Mouse (Mus musculus) heart, embryonic 11.5 days (tissue): ENCODE measurements around the gene Samhd1. TPM values are rescaled to one million over a fixed set of nuclear protein-coding genes. Genes with fewer than 3 reads are reported as not detected.

Experiments used
- ATAC-seq: fragments of 200-750 bp; cut with Nextera tagmentation; replicated peaks from 2 replicates; pipeline ENCODE4 v1.8.0; 2017; ENCODE audit warnings: moderate library complexity; ENCODE audit not compliant: insufficient number of reproducible peaks, low FRiP score, low TSS enrichment
- H3K27ac ChIP-seq: fragments of 300-500 bp; sonication (generic); 2 replicates; pipeline ENCODE4 v1.5.1; 2014; ENCODE audit warnings: mild to moderate bottlenecking, low read depth, low read length
- H3K27me3 ChIP-seq: fragments of 300-500 bp; sonication (generic); 2 replicates; pipeline ENCODE4 v1.6.1; 2014; ENCODE audit warnings: mild to moderate bottlenecking, low read length, mixed read lengths; ENCODE audit not compliant: control insufficient read depth, insufficient read depth
- H3K36me3 ChIP-seq: fragments of 300-500 bp; sonication (generic); 2 replicates; pipeline ENCODE4 v1.6.1; 2014; ENCODE audit warnings: mild to moderate bottlenecking, low read length, moderate library complexity, mixed read lengths; ENCODE audit not compliant: control insufficient read depth, insufficient read depth
- H3K4me1 ChIP-seq: fragments of 300-500 bp; sonication (generic); 2 replicates; pipeline ENCODE4 v1.6.1; 2014; ENCODE audit warnings: low read length; ENCODE audit not compliant: control insufficient read depth, insufficient read depth
- H3K4me2 ChIP-seq: fragments of 300-500 bp; sonication (generic); 2 replicates; pipeline ENCODE4 v1.6.1; 2014; ENCODE audit warnings: mild to moderate bottlenecking, moderate library complexity
- H3K4me3 ChIP-seq: fragments of 300-500 bp; sonication (generic); 2 replicates; pipeline ENCODE4 v1.5.1; 2014; ENCODE audit warnings: low read depth, low read length
- H3K9ac ChIP-seq: fragments of 300-500 bp; sonication (generic); 2 replicates; pipeline ENCODE4 v1.6.1; 2014; ENCODE audit warnings: mild to moderate bottlenecking, low read depth, low read length, moderate library complexity
- H3K9me3 ChIP-seq: fragments of 300-500 bp; sonication (generic); replicated peaks from 2 replicates; pipeline ENCODE4 v1.6.1; 2016; ENCODE audit warnings: low read length; ENCODE audit not compliant: control insufficient read depth
- WGBS: fragments of 180-500 bp; shearing (Covaris S2); extraction: QIAGEN DNeasy Blood & Tissue Kit; methylation state at CpG from one replicate; pipeline ENCODE4 v1.1.7; 2014; ENCODE audit not compliant: insufficient replicate concordance; 5-methylcytosine and 5-hydroxymethylcytosine counted together
- polyA plus RNA-seq: library from polyadenylated mRNA; unstranded; fragments of >200 nt; fragmentation: Nextera tagmentation; extraction: Ambion mirVana; gene quantifications from 2 replicates; pipeline ENCODE4 v1.2.1, GENCODE M21; 2014

Samhd1 gene
- polyA plus RNA-seq, 1 experiment from 2014 or later: 26.4 TPM

DNA sequence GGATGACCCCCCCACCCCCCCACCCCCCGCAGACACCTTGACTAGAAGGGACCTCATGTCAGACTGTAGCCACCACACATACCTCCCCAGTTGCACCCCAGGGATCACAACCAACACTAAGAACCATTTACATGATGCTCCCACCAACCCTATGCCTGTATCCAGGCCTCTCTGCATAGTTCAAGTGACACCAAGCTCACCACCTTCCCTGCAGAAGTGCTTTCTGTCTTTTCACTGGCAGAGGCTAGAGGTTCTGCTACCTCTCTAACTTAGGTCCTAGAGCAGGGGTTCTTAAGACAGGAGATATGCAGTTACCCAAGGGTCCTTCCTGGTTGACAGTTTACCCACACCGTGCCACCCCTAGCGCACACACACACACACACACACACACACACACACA, 59.8 kb downstream of the Samhd1 start:
- Histone ChIP-seq H3K4me1 (peaks cover 81% of the 10 kb centered on the region), H3K4me2 (peak overlapping the region; percentile 92; the same call in 1 of the 2 replicates), H3K36me3 (no peaks in the 10 kb centered on the region; the same call in 1 of the 2 replicates), H3K9me3 (no peaks in the 10 kb centered on the region), H3K9ac (peak overlapping the region; percentile 12; the same call in 1 of the 2 replicates), H3K27ac (0 out of 2 replicates have a peak overlapping the region, but pooled peaks have one; percentile 16), H3K4me3 (no peak overlapping the region; the same call in 1 of the 2 replicates), H3K27me3 (no peaks in the 10 kb centered on the region)
- WGBS: 85% methylated on average over 3 of the region's 3 CpGs
- no peak for ATAC-seq

DNA sequence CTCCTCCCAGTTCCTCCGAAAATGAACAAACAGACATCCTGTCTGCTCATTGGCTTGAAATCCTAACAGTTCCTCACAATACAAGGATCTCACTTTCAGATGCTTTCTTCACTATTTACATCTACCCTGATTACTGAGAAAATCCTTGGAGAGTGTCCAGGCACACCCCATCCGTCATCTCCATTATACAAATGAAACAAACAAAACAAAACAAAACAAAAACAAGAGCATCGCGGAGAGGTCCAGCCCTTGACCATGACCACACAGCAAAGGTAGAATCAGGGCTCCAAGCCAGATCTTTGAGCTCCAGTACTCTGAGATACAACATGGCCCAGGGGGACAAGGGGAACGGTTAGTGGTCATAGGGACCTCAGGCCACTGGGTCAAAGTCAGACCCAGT, 60.3 kb downstream of the Samhd1 start:
- Histone ChIP-seq H3K4me1 (peaks cover 84% of the 10 kb centered on the region), H3K4me3 (no peak overlapping the region; the same call in 1 of the 2 replicates), H3K9ac (no peak overlapping the region), H3K9me3 (no peaks in the 10 kb centered on the region), H3K27me3 (no peaks in the 10 kb centered on the region), H3K36me3 (no peaks in the 10 kb centered on the region; the same call in 1 of the 2 replicates), H3K4me2 (no peak overlapping the region), H3K27ac (no peak overlapping the region)
- 78% methylated on average over 5 of the region's 5 CpGs for whole genome bisulfite sequencing
- no peak for ATAC-seq

DNA sequence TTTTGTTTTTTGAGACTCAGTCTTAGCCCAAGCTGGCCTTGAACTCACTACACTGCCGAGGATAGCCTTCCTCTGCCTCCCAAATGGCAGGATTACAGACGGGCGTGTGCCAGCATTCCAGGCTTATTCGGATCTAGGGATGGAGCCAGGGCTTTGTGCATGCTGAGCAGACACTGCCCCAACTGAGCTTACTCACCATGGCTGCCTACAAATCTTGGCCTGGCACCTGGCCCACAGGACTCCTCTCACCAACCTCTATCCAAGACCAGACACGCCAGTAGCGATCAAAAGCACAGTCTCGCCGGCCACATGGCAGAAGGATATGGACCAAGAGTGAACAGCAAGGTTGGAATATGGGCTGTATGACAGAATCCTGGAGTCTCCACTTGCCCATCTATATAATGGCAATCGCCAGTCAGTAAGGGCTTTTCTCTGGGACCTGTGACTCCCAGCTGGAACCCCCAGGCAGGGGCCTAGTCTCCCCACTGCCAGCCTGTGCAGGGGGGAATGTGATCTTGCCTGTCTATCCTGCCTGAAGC, 60.8 kb downstream of the Samhd1 start:
- Histone ChIP-seq H3K36me3 (no peaks in the 10 kb centered on the region; the same call in 1 of the 2 replicates), H3K27ac (0 out of 2 replicates have a peak overlapping the region, but pooled peaks have one; percentile 29), H3K9ac (no peak overlapping the region), H3K4me1 (peaks cover 88% of the 10 kb centered on the region), H3K4me3 (no peak overlapping the region), H3K27me3 (no peaks in the 10 kb centered on the region), H3K9me3 (no peaks in the 10 kb centered on the region), H3K4me2 (no peak overlapping the region)
- ATAC-seq: no peak
- WGBS: 78% methylated on average over 9 of the region's 9 CpGs

DNA sequence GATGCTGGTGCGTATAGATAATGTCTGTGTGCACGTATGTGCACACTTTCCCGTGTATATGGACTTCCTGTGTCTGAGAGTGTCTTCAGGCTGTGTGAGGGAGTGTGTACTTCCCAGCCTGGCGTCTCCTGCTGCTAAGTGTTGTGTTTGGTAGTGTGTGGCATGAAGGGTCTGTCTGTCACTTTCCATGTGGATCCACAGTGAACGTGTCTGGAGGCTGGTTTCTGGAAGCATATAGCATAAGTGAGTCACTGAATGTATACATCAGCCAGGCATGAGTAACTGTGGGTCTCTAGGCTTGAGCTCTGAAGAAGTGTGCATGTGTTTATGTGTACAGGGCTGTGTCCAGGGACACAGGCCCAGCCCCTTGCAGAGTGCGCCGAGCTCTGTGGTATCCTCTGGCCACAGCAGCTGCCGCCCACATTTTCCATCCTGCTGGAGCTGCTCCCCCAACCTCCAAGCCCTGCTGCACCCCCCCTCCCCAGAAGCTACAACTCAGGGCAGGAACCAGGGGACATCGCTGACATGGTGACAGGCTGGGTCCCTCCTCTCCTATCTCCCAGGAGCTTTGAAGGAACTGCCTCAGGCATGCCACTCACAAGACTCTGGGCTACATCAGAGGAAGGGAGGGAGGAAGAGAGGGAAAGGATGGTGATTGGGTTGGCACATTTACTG, 61.5 kb downstream of the Samhd1 start:
- no peak for ATAC-seq
- Histone ChIP-seq H3K9me3 (no peaks in the 10 kb centered on the region), H3K9ac (0 out of 2 replicates have a peak overlapping the region, but pooled peaks have one; percentile 28), H3K36me3 (no peaks in the 10 kb centered on the region; the same call in 1 of the 2 replicates), H3K27ac (peak overlapping the region; percentile 29; the same call in 1 of the 2 replicates), H3K27me3 (no peaks in the 10 kb centered on the region), H3K4me3 (no peak overlapping the region), H3K4me2 (no peak overlapping the region), H3K4me1 (peaks cover 95% of the 10 kb centered on the region)
- 62% methylated on average over 9 of the region's 9 CpGs for WGBS

DNA sequence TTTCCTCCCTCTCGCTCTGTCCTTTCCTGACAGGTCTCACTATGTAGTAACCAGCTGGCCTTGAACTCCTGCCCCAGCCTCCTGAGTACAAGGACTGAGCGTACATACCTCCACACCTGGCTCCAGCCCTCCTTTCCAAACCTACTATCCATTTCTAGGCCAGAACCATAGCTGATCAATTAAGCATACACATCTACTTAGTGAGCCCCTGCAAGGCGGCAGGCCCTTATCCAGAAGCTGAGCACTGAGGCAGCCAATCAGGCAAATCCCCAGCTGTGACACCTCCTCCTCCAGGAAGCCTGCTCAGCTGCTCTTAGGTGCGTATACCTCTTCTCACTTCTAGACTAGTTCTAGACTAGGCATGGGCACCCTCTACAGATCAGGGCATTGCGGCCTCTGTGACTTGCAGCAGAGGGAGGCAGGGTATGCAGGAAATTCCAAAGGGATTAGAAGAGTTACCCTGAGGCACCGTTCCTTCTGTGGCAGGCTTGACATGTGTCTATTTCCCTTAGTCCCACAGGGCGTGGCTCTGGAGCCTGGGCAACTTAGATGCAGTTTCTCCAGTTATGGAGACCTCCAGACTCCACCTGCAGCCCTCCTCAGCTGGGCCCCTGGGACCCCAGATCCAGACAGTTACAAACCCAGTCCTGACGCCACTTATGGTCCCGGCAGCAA, 62.6 kb downstream of the Samhd1 start:
- 63% methylated on average over 9 of the region's 9 CpGs for WGBS
- H3K9me3 ChIP-seq: no peaks in the 10 kb centered on the region
- H3K4me1 ChIP-seq: peaks cover 94% of the 10 kb centered on the region
- no peak overlapping the region for H3K9ac ChIP-seq
- no peak for ATAC-seq
- H3K27me3 ChIP-seq: no peaks in the 10 kb centered on the region
- H3K4me2 ChIP-seq: no peak overlapping the region
- no peaks in the 10 kb centered on the region; the same call in 1 of the 2 replicates for H3K36me3 ChIP-seq
- H3K27ac ChIP-seq: peak overlapping the region; percentile 29; the same call in 1 of the 2 replicates
- no peak overlapping the region for H3K4me3 ChIP-seq

DNA sequence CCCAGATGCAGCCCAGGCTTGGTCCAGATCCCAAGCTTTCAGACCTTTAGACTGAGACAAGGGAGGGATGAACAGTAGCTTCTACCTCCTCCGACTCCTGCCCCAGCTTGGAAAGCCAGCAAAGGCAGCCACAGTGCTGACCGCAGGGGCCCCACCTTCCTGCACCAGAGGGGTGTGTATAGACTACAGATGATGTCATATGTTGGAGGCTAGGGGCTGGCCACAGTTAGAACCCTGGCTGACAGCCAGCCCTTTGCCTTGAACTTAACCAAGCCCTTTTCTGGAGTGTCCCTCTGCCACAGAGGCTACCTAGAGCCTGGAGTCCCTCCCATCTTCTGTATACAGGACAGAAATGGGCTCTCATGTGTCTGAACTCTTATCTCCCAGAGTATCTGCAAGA, 63.5 kb downstream of the Samhd1 start:
- Histone ChIP-seq H3K9ac (peak overlapping the region; percentile 43; the same call in 1 of the 2 replicates), H3K36me3 (no peaks in the 10 kb centered on the region; the same call in 1 of the 2 replicates), H3K4me2 (peak overlapping the region; percentile 45), H3K4me3 (no peak overlapping the region), H3K9me3 (no peaks in the 10 kb centered on the region), H3K4me1 (peaks cover 94% of the 10 kb centered on the region), H3K27ac (peak overlapping the region; percentile 83), H3K27me3 (no peaks in the 10 kb centered on the region)
- peak; percentile 48; the same call in 1 of the 2 replicates for ATAC-seq
- 29% methylated on average over 2 of the region's 2 CpGs for WGBS

DNA sequence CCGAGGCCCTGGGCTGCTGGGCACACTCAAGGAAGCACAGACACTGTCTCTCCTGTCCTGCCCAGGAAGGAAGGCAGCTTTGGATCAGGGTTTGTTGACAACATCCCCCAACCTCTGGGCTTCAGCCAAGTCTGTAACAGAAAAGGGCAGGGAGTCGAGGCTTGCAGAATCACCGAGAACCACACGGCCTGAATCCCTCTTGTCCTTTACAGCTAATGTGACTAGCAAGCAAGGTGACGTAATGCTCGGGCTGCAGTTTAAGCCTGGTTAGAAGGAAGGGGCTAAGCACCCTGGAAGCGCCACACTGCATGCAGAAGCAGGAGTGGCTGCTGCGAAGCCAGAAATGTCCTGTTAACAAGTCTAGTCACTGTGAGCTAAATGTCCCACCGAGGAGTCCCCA, 64.7 kb downstream of the Samhd1 start:
- Histone ChIP-seq H3K4me3 (no peak overlapping the region), H3K27ac (peak overlapping the region; percentile 83), H3K4me1 (peaks cover 90% of the 10 kb centered on the region), H3K36me3 (no peaks in the 10 kb centered on the region; the same call in 1 of the 2 replicates), H3K9ac (peak overlapping the region; percentile 43), H3K27me3 (no peaks in the 10 kb centered on the region), H3K4me2 (peak overlapping the region; percentile 25), H3K9me3 (no peaks in the 10 kb centered on the region)
- WGBS: 30% methylated on average over 9 of the region's 9 CpGs
- no peak for ATAC-seq

DNA sequence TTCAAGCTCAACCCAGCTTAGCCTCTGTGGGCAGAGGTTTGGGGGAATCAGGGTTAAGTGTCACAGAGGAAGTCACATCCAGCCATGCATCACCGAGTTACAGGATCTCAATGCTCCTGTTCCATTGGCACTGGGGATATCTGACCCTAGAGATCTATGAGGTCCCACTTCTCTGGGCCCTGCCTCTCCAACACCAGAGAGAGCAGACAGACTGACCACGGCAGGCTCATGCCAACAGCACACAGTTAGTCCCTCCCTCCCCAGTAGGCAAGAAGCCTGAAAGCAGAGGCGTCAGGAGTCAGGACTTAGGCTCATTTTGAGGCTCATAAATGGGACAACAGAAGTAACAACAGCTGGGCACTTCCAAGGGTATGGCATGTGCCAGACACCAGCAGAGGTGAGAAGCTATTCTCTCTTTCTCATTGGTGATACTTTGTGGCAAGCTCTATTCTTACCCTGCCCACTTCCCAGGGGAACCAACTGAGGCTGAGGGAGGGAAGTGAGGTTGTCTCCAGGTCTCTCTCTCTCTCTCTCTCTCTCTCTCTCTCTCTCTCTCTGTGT, 65.2 kb downstream of the Samhd1 start:
- no peaks in the 10 kb centered on the region for H3K27me3 ChIP-seq
- H3K27ac ChIP-seq: peak overlapping the region; percentile 83
- ATAC-seq: no peak
- no peaks in the 10 kb centered on the region for H3K9me3 ChIP-seq
- no peaks in the 10 kb centered on the region; the same call in 1 of the 2 replicates for H3K36me3 ChIP-seq
- H3K4me2 ChIP-seq: no peak overlapping the region
- WGBS: 45% methylated on average over 3 of the region's 3 CpGs
- H3K4me1 ChIP-seq: peaks cover 90% of the 10 kb centered on the region
- no peak overlapping the region for H3K4me3 ChIP-seq
- H3K9ac ChIP-seq: no peak overlapping the region; the same call in 1 of the 2 replicates
